Mouse (Mus musculus): ENCODE results near the gene Ttc3.

Gene Ttc3

GRCm38 (mm10) chr16:94360578-94361350, 9.7 kb upstream of the Ttc3 start:
- no peak for DNase-seq

GRCm38 (mm10) chr16:94362174-94362873, 8.1 kb upstream of the Ttc3 start:
- no peak for DNase-seq

- no peak for DNase-seq
Observed at GRCm38 (mm10) chr16:94363814-94364213, 6.6 kb upstream of the Ttc3 start.

DNA sequence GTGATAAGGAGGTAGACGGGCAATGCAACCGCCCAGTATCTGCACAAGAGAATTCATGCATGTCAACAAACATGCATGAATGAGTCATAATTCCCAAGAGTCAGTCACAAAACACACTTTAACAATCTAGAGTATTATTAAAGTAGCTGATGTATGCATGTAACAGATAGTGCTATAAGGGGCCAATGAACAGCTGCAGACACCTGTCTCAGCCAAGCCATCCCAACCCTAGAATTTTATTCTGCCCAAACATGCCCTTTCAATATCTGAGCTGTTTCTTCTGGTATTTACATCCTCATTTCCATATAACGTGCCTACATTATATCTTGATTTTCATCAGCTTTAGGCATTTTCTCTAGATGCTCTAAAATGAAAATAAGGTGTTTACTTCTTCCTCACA, 5.0 kb upstream of the Ttc3 start:
- DNase-seq: no peak

GRCm38 (mm10) chr16:94369596-94370172, 734 bp upstream of the Ttc3 start:
- no peak for DNase-seq

- DNase-seq: peak; percentile 90
Observed at GRCm38 (mm10) chr16:94370915-94371300, 490 bp downstream of the Ttc3 start.

DNA sequence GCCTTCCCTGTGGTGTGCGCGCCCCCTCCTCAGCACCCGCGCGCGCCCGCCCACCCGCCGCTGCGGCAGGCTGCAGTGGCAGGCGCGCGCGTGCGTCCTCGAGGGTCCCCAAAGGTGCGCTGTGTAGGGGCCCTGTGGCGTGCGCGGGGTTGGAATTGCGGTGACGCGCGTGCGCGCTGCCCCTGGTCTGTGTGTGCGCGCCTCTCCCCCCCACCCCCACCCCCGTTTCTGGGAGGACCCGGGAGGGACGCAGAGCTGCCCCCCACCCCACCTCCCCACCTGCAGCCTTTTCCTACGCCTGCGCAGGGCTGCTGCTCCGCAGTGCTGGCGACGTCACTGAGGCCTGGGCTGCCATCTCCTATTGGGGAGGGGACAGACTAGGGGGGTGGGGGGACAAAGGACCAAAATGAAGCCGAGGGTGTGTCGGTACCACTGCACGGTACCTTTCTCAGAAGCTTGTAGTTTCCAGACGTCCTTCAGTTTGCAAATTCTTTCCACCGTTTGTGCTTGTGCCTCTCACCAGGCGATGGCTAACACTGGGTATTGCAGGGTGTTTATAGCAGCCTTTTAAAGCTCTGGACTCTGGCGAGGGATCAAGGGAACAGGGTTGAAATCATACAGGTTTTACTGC, 998 bp downstream of the Ttc3 start, which contains the start of gene Pigp:
TSS of gene Pigp (minus strand) at position 542 of the 631 bp plus-strand sequence.
- DNase-seq: no peak

- no peak for DNase-seq
Observed at GRCm38 (mm10) chr16:94379386-94379785, 9.0 kb downstream of the Ttc3 start.

DNA sequence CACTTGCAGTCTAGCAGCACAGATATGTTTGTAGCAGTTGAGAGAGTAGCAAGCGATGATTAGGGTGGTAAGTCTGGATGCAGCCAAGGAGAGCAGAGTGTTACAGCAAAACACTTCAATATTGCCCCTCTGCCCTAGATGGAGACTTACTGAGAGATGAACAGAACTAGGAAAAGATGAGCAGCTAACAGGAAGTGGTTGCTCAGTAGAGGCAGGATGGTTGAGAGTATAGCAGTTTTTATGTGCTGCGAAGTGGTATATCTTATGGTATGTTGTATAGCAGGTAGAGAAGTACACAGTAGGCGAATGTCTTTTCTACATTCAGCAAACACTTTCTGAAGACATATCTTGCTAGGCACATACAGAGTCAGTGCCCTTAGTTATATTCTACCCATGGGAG, 12.9 kb downstream of the Ttc3 start:
- no peak for DNase-seq

- no peak for DNase-seq
Observed at GRCm38 (mm10) chr16:94387690-94388089, 17.3 kb downstream of the Ttc3 start.

DNA sequence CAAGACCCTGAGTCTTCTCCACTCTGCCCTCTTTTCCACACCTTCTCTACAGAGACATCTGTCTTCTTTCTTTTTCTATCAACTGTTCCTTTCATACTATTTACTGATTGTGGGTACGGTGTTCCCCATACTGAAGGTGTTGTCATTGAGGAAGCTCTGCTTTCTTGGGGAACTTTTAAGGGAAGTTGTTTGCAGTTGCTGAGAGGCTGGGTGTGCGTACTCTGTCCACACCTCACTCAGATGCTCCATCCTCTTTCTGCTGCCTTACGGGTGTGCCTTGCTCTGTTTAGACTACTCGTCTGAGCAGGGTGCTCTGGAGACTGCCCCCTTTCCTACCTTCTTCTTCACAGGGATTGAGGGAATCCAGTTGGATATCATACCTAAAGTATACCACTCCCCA, 21.9 kb downstream of the Ttc3 start:
- DNase-seq: no peak

- DNase-seq: no peak
Observed at GRCm38 (mm10) chr16:94395051-94395450, 24.6 kb downstream of the Ttc3 start.

DNA sequence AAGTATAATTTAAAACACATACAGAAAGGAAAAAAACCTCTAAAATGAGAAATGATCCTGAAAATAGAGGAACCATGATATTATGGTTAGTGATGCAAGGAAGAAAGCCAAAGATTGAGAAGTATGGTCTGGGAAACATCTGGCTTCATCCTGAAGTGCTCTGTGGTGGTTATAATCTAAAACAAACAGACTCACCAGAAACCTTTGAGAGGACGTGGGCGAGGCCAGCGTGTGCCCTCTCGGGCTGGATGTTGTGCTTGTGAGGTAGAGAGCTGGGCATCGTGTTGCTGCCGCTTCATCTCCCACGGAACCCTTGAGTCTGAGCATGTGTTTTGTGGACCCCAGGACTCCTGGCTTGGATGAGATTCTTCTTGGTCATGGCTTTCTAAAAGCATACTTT, 26.2 kb downstream of the Ttc3 start:
- no peak for DNase-seq

DNA sequence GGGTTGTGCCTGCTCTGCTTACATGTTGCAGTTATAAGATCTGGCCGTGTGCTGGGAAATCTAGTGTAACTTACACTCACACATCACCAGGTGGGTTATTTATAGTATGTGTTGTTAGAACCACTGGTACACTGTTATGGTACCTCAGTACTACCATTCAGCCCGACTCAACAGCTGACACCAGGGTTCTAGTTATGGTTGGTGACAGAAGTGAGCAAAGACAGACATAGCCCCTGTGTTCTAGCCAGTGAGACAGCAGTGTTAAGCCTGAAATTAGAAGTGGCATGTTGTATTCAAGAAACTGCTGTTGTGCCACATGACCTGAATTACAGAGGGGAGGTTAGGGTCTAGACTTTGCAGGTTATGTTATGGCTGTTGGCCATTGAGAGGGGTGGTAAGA, 28.7 kb downstream of the Ttc3 start:
- no peak for DNase-seq

GRCm38 (mm10) chr16:94401636-94402035, 31.2 kb downstream of the Ttc3 start:
- DNase-seq: no peak

DNA sequence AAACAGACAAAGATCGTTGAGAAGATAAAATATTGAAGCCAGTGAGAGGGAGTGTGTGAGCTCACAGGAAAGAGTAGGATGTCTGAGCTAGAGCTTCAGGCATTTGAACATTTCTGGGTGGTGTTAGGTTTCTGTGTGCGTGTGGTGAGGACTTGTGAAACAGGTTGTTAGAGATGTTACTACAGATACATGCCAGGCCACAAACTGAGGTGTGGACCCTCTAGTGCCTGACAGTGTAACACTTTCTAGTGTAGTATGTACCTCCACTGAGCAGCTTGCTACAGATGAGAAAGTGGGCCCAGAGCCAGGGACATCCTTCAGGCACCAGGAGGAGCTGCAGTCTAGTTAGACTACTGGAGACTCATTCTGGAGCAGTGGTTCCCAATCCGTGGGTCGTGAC, 31.8 kb downstream of the Ttc3 start:
- no peak for DNase-seq

- no peak for DNase-seq
Observed at GRCm38 (mm10) chr16:94411287-94411686, 40.9 kb downstream of the Ttc3 start.

GRCm38 (mm10) chr16:94412198-94412597, 41.8 kb downstream of the Ttc3 start:
- DNase-seq: no peak

- DNase-seq: no peak
Observed at GRCm38 (mm10) chr16:94412760-94413159, 42.3 kb downstream of the Ttc3 start.

- no peak for DNase-seq
Observed at GRCm38 (mm10) chr16:94414151-94414550, 43.7 kb downstream of the Ttc3 start.

DNA sequence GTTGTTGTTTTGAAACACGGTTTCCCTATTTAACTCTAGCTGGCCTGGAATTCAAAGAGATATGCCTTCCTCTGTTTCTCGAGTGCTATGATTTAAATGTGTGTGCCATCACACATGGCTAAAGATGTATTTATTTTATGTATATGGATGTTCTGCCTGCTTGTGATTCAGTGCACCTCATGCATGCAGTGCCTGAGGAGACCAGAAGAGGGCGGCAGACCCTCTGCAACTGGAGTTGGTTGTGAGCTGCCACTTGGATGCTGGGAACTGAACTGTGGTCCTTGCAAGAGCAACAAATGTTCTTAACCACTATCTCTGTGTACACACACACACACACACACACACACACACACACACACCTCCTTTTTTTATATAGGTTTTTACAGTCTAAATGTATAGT, 50.1 kb downstream of the Ttc3 start:
- peak; percentile 47 for DNase-seq

GRCm38 (mm10) chr16:94428948-94429347, 58.5 kb downstream of the Ttc3 start:
- DNase-seq: no peak

DNA sequence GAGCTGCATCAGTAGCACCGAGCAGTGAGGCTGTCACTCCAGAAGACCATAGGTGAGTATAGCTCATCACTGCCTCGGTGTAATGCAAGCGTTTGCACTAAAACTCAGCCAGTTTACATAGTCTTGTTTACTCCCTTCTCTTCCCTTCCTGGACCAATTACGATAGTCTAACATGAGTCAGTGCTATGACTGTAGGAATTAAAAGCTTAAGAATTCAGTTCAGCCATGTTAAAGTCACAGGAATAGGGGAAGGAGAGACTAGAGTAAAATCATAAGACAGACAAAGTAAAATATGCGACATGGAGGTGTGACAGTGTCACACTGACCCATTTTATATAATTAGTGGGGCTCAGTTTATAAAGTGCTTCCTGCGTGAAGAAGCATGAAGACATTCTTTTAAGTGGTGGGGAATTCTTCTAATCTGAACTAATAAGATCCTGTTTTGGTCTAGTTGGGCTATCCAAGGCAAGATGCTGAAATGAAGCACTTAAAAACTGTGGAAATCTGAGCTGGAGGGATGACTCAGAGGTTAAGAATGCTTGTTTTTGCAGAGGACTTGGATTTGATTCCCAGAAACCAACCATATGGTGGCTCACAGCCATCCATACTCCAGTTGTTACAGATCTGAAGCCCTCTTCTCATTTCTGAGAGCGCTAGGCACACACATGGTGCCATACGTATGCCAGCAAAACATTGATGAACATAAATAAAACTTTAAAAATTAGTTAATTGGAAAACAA, 65.2 kb downstream of the Ttc3 start:
- no peak for DNase-seq
